Mouse (Mus musculus): ENCODE data around the gene Trap1a. TPM values are rescaled to one million over a fixed set of nuclear protein-coding genes. Genes with fewer than 3 reads are reported as not detected.

Gene Trap1a
- total RNA-seq, 2 experiments from 2014 or later = not detected

Other genes with a start within 250 kb of the Trap1a start
- not detected for gene Serpina7, start 248.4 kb upstream of the Trap1a start, total RNA-seq (2021)
- not detected for gene 4930513O06Rik, start 247.4 kb upstream of the Trap1a start, total RNA-seq (2021)
- gene 4933428M09Rik, start 154.5 kb upstream of the Trap1a start, total RNA-seq (2021) = not detected
- 1 to 10 TPM; 2.3 to 4.2 TPM for gene Mum1l1, start 123.6 kb upstream of the Trap1a start, total RNA-seq (2021)
- gene D330045A20Rik, start 146.7 kb downstream of the Trap1a start, total RNA-seq (2021) = under 1 TPM; 0.19 to 0.39 TPM
- 10 to 100 TPM; 26.7 to 32.3 TPM for gene Rnf128, start 229.6 kb downstream of the Trap1a start, total RNA-seq (2021)

Measured in layer of hippocampus, postnatal 25 days (tissue).